Mouse (Mus musculus) layer of hippocampus, adult 9-11 months (tissue): Measurements from ENCODE around the gene Pfas.
"Not testable (repeated sequence)": the region's sequence is repeated elsewhere in the genome, so short reads cannot be mapped to it uniquely, and the experiment has no call there.

ENCODE experiments used
- DNase-seq: peaks from one replicate; pipeline ENCODE4 v3.0.0; 2022

The Pfas gene

DNA sequence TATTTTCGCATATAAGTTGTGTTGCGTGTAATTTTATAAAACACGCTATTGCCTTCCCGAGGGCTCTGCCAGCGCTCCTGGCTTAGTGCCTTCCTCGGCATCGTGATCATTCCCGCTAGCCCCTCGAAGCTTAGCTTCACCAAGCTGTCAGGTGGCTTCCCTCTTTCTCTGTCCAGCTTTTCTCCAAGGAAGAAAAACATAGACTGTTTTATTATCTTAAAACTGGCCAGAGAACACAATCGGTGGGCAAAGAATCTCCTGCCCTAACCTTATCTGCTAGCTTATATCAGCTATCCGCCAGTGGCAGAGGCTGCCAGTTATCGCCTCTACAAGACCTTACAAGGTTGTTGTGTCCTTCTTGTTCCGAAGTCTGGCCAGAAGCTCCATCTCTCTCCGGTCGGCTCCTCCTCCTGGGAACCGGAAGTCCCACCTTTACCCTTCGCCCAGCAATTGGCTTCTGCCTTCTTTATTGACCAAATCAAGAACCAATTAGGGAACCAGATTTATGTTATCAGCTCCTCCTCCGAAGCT lies 3.9 kb upstream of the Pfas start:
- peak; percentile 93 for DNase-seq

GRCm38 (mm10) chr11:69011445-69011844 lies 3.2 kb upstream of the Pfas start:
- DNase-seq: not testable (repeated sequence)

DNA sequence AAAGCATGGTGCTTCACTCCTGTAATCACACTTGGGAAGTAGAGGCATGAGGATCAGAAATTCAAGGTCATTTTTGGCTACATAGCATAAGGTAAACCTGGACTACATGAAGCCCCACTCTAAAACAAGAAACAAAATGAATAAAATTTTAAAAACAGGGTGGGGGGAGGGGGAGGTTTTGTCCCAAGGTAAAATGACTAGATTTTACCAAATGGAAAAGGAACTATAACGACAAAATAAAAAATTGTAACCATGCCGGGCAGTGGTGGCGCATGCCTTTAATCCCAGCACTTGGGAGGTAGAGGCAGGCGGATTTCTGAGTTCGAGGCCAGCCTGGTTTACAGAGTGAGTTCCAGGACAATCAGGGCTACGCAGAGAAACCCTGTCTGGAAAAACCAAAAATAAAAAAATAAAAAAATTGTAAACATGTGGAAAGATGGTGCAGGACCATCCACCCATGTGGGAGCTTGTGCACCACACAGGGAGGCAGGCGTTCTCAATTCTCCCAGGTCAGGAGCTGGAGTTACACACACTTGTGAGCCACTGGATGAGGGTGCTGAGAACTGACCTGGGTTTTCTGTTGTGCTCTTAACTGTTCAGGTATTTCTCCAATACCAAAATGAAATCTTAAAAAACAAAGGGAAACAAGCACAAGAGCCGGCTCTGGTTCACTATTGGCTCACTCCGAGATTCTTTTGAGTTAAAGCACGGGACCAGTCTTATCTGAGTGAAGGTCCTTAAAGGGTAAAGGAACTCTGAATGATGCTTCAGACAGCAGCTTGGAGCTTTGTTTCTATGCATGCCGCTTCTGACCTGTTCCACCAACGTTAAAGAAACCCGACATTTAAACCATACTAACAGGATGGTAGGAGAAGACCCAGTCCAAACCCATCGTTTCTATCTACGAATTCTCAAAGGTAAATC lies 2.4 kb upstream of the Pfas start:
- DNase-seq: no peak

- DNase-seq: no peak
Measured at GRCm38 (mm10) chr11:69009508-69009907, 1.2 kb upstream of the Pfas start.

DNA sequence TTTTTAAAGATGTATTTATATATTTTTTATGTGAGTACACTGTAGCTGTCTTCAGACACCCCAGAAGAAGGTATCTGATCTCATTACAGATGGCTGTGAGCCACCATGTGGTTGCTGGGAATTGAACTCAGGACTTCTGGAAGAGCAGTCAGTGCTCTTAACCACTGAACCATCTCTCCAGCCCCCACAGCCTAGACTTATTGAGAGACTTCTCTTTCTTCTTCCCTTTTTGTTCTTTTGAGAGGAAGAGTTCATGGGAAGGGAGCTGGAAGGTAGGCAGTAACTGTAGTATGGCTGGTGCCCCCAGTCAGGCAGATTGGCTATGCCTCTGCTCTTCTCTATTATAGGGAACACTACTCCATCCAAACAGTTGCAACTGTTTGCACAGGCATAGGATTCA lies 1.7 kb downstream of the Pfas start:
- DNase-seq: not testable (repeated sequence)

DNA sequence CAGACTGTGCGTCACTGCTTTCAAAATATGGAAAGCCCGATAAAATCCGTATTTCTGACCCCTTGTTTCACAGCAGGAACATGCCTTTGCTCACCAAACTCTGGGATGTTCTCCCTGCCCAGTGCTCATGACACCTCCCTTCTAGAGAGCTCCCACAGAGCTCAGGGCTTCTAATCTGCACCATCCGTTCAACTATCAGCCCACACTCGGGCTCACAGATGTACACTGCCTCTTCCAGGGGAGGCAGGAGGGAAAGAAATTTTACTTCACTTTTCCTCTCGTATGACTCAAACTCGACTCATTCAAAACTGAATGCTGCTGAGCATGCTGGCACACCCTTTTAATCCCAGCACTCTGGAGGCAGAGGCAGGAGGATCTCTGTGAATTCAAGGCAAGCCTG lies 3.1 kb downstream of the Pfas start:
- DNase-seq: no peak

DNA sequence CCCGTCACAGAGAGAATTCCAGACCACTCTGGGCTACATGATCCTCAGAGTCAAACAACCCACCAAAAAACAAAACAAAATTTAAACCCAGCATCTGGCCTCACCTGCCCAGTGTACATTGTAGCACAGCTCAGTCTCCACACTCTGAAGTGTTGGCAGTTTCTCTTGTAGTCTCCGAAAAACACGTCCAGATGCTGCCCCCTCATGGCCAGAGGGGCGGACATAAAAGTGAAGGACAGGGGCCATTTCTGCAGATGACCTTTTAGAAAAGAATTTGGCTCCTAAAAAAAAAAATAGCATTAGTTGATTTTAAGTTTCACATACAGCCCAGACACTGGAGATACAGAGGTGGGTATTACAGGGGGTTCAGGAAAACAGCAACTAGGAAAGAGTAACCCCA lies 4.7 kb downstream of the Pfas start:
- DNase-seq: no peak

- DNase-seq: not testable (repeated sequence)
Measured at GRCm38 (mm10) chr11:69002782-69003181, 5.5 kb downstream of the Pfas start.

GRCm38 (mm10) chr11:68997080-68997479 lies 11.2 kb downstream of the Pfas start:
- no peak for DNase-seq

- DNase-seq: no peak
Measured at GRCm38 (mm10) chr11:68994377-68994776, 13.9 kb downstream of the Pfas start.

DNA sequence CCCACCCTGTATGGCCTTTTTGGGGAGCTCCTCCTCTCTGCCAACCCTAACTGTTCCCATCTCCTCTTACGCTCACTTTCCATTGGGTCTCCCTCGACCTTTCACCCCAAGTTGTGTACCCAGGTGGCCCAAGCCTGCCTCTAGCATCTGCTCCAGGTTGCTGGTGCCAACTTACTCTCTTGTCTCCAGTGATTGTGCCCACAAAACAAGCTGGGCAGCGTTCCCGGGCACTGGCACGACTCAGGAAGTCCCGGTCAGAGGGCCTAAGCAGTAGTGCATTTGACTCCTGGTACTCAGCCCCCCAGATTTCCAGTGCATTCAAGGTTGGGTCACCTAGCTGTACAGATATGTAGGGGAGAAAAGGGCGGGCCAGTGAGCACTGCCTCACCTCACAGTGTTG lies 15.1 kb downstream of the Pfas start:
- DNase-seq: no peak

DNA sequence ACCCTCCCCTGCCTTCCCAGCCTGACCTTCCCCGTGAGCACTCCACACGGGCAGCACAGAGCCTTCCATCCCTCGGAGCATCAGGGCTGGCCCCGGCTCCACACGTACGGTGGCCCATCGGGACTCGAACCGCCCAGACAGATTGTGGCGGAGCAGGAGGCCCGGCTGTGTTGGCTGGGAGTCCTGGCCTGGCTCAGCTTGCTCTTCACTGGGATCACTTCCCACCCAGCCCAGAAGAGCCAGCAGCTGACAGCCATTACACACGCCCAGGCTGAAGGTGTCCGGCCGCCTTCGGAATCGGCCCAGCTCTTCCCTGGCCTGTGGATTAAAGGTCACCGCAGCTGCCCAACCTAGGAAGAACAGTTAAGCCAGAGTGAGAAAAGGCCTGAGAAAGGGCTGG lies 19.9 kb downstream of the Pfas start:
- no peak for DNase-seq

- DNase-seq: no peak
Measured at GRCm38 (mm10) chr11:68987365-68987882, 20.8 kb downstream of the Pfas start.

- peak; percentile 44 for DNase-seq
Measured at GRCm38 (mm10) chr11:68982639-68983369, 25.5 kb downstream of the Pfas start.

DNA sequence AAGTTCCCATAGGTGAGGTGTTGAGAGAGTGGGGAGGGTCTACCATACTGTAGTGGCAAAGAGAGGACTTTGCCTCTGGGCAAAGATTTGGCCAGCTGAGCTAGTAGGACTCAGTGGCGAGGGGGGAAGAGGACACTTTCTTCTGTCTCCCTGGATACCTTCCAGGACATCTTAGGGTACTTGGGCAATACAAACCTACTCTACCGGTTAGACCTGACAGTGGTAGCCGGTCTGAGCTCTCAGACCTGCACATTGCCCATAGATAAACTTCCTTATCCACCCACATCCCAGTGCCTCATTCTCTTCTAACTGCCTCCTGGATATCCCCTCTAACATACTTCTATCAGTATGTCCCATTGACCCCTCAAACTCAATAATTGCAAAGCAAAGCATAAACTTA lies 27.3 kb downstream of the Pfas start:
- no peak for DNase-seq

DNA sequence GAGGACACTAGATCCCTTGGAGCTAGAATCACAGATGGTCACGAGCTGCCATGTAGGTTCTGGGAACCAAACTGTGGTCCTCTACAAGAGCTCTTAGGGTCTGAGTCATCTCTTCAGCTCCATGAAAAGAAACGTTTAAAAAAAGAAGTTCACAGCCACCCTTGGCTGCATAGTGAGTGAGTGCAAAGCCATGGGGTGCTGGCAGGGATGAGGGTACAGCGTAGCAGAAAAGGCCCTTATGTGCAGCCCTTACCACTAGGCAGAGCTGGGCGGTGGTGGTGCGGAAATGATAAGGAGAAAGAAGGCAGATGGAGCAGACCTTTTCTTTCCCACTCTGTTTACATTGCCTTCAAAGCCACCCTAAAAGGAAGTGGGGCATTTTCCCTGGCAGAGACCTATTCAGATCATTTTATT lies 28.9 kb downstream of the Pfas start:
- DNase-seq: no peak

DNA sequence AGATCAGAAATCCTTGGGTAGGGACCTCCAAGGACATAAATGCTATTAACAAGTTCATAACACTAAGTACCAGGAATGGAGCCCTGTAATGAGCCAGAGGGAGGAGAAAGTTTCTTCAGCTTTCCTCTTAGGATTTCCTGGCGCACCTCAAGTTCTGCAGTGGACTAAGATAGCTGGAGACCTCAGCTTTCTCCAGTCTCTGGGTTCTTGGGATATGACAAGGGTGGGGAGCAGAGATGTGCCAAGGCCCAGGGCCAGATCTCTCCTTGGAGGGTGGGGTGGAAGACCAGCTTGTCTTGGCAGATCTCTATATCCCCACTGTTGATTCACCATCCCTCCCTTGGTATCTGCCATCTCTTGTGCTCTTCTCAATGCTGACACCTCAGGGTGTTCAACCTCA lies 32.7 kb downstream of the Pfas start:
- DNase-seq: no peak

GRCm38 (mm10) chr11:68975085-68975484 lies 33.2 kb downstream of the Pfas start, which contains the start of gene Rangrf:
Gene Rangrf, minus strand, starts transcription at chr11:68975185.
- DNase-seq: no peak

DNA sequence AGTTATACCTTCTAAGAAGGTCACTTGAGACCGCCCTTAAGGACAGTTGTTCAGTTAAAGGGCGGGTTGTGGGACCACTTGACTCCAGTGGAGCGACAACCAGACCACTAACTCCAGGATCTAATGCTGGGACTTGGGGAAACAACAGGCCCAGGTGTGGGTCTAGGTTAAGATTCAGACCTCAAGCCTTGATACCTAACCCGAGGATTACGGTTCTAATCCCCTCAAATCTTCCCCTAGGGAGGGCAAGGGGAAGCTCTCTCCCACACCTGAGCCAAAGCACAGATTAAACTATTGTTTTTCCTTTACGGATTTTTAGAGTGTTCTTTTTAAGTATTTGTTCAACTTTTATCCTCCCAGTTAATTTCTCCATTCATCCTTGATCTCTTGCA lies 34.2 kb downstream of the Pfas start:
- no peak for DNase-seq

DNA sequence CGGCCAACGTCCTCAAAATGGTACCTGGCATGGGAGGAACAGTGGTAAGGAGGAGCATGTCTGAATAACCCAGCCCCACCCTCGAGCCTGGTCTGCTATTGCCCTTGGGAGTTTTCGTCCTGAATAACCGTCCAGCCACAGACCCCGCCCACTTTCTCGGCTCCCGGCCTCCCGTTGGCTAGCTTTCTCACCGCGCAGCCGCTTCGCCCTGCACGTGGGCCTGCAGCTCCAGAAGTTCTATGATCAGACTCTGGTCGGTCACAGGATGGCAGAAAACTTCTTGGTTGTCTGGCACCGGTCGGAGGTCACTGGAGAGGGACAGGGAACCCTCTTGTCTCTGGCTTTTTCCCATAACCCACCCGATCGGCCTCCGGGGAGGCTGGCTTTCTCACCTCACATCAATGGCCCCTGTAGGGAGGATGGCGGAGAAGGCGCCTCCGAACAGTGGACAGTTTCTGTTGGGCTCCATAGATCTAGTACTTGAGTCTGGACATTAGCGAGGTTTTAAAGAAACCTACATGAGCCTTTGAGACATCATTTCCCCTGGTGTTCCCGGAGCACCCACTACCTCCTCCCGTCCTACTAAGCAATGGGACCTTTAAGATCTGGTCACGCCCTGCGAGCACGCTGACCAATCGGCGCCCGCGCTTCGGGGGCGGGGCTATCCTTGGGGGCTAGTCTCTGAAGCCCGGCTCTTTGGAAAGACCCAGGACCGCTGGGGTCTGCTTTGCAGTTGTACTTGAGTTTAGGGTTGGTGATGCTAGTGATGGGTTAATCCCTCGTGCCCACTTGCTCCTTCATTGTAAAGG lies 34.8 kb downstream of the Pfas start:
- DNase-seq: peak; percentile 83

DNA sequence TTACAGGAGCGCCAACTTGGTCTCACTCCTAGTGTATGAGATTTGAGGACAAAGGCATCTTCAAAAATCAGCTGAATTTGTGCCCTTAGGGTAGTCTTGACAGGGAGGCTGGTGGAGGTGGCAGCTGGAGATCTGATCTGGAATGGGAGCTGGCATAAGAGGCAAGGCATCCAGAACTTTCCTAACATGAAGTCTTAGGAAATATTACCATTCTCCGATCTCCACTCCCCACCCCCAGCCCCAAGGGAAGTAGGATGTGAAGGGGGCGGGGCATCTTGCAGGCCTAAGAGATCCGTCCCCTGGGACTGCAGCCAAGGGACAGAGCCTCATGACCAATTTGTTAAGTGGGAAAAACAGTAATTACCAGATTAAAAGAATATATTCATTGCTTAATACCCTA lies 38.0 kb downstream of the Pfas start:
- DNase-seq: no peak

- no peak for DNase-seq
Measured at GRCm38 (mm10) chr11:68968752-68969151, 39.5 kb downstream of the Pfas start.
